ENCODE assay signal across 11 mouse cellular contexts in the genomic region with DNA sequence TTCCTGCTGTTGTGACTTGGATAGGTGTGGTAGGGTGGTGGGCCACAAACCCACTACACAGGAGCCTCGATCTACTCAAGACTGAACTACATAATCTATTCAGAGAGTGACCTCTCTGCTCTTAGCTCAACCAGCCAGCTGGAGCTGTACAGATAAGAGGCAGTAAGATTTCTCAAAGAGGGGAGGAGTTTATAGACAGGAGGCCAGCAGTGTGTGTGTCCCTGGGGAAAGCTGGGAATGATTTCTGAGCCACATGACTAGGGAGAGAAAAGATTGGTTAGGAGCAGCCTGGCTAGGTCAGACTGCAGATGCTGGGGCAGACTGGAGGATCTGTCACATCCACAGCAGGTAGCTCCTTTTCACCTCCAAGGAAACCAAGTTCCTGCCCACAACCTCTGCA.
A peak's percentile ranks its signal among the peaks of the same experiment; 100 is the strongest.
DNase-seq lines count a peak whose midpoint lies in the region; ATAC-seq lines count a peak whose summit lies in the region.
"Had no signal": no experiment of that assay in that cellular context is flagged by ENCODE, and none has a peak within 500 bp of the region (broad histone marks: within the 10 kb centered on the region; RNA-seq: fewer than 3 reads in every experiment).

No protein-coding gene starts in this region.

- H3K4me2 ChIP-seq in heart, embryonic 13.5 days: no peak overlapping the region
- H3K4me2 ChIP-seq in liver, embryonic 13.5 days: no peak overlapping the region
- no peak overlapping the region for H3K4me2 ChIP-seq in forebrain, embryonic 14.5 days (ENCODE audit: low read length)
- H3K4me2 ChIP-seq: neural tube, embryonic 12.5 days had no signal

- peaks cover 71% of the 10 kb centered on the region for H3K4me1 ChIP-seq in heart, embryonic 13.5 days
- peaks cover 15% of the 10 kb centered on the region for H3K4me1 ChIP-seq in liver, embryonic 13.5 days (replicated peaks)
- H3K4me1 ChIP-seq in forebrain, embryonic 14.5 days (ENCODE audit: control insufficient read depth, insufficient read depth, low read length): peaks cover 24% of the 10 kb centered on the region

- peak; percentile 95 for DNase-seq in heart, adult 11 months
- no peak for DNase-seq in heart, postnatal 25 days (ENCODE audit: low spot score)
- peak; percentile 23 for DNase-seq in MN1 (ENCODE audit: low spot score)
- DNase-seq in liver, embryonic 13.5 days: no peak
- DNase-seq in B cell, adult 2 months: no peak
- no peak for DNase-seq in forebrain, embryonic 14.5 days (ENCODE audit: low spot score)
- no peak for DNase-seq in left cerebral cortex, postnatal 10 days (ENCODE audit: extremely low spot score in 1 of 2, low spot score in 2 of 2)
- DNase-seq: gastrocnemius, postnatal 14 days; lung, postnatal 4 days had no signal

- no peak overlapping the region for H3K9ac ChIP-seq in heart, embryonic 13.5 days
- H3K9ac ChIP-seq in liver, embryonic 13.5 days: no peak overlapping the region
- H3K9ac ChIP-seq in forebrain, embryonic 14.5 days (ENCODE audit: low read length): no peak overlapping the region
- H3K9ac ChIP-seq: neural tube, embryonic 12.5 days had no signal

- H3K27me3 ChIP-seq in heart, embryonic 13.5 days (replicated peaks): no peaks in the 10 kb centered on the region
- H3K27me3 ChIP-seq in liver, embryonic 13.5 days: no peaks in the 10 kb centered on the region
- H3K27me3 ChIP-seq in forebrain, embryonic 14.5 days (replicated peaks; ENCODE audit: control insufficient read depth, insufficient read depth, low read length): no peaks in the 10 kb centered on the region
- H3K27me3 ChIP-seq: neural tube, embryonic 12.5 days had no signal

- H3K36me3 ChIP-seq in heart, embryonic 13.5 days: no peaks in the 10 kb centered on the region
- no peaks in the 10 kb centered on the region for H3K36me3 ChIP-seq in liver, embryonic 13.5 days
- H3K36me3 ChIP-seq in forebrain, embryonic 14.5 days (ENCODE audit: control insufficient read depth, insufficient read depth, low read length): no peaks in the 10 kb centered on the region
- H3K36me3 ChIP-seq: neural tube, embryonic 12.5 days had no signal

- 3% methylated on average over 1 of the region's 1 CpGs for WGBS in heart, embryonic 13.5 days
- WGBS in liver, embryonic 13.5 days (ENCODE audit: insufficient replicate concordance): 7% methylated on average over 1 of the region's 1 CpGs
- 76% methylated on average over 1 of the region's 1 CpGs for WGBS in forebrain, embryonic 14.5 days

- H3K27ac ChIP-seq in heart, embryonic 13.5 days (replicated peaks): peak overlapping the region; percentile 93
- no peak overlapping the region for H3K27ac ChIP-seq in liver, embryonic 13.5 days
- H3K27ac ChIP-seq in forebrain, embryonic 14.5 days (ENCODE audit: low read depth, low read length): no peak overlapping the region
- H3K27ac ChIP-seq: neural tube, embryonic 12.5 days had no signal

- ATAC-seq in heart, embryonic 13.5 days (ENCODE audit: extremely low read depth, insufficient number of reproducible peaks, low FRiP score, low TSS enrichment): no peak
- ATAC-seq in liver, embryonic 13.5 days (ENCODE audit: low read depth): 0 out of 2 replicates have a peak, but pooled peaks have one; percentile 23
- no peak for ATAC-seq in forebrain, embryonic 14.5 days

- no peaks in the 10 kb centered on the region for H3K9me3 ChIP-seq in heart, embryonic 13.5 days
- H3K9me3 ChIP-seq in liver, embryonic 13.5 days (replicated peaks): no peaks in the 10 kb centered on the region
- H3K9me3 ChIP-seq in forebrain, embryonic 14.5 days (replicated peaks; ENCODE audit: control insufficient read depth, low read length): no peaks in the 10 kb centered on the region
- H3K9me3 ChIP-seq: neural tube, embryonic 12.5 days had no signal

- intact Hi-C loops in heart, postnatal 25 days (cut with DNase I): loop anchor here (2.0 kb wide), 1 partner anchor 37 kb away; no protein-coding TSS in a partner anchor
- intact Hi-C loops in left cerebral cortex, postnatal 10 days (cut with DNase I): loop anchor here (10.0 kb wide), 1 partner anchor 133 kb away; no protein-coding TSS in a partner anchor

- H3K4me3 ChIP-seq in heart, embryonic 13.5 days: no peak overlapping the region
- no peak overlapping the region for H3K4me3 ChIP-seq in liver, embryonic 13.5 days (replicated peaks)
- no peak overlapping the region for H3K4me3 ChIP-seq in forebrain, embryonic 14.5 days (ENCODE audit: low read depth, low read length)
- H3K4me3 ChIP-seq: neural tube, embryonic 12.5 days had no signal

Comparison
In these comparisons a context has a peak if more than half of its experiments do, and no peak if none do; other contexts are left out.
1. DNase-seq: peak in heart, adult 11 months (single experiment) and MN1 (single experiment); none in heart, postnatal 25 days (single experiment), liver, embryonic 13.5 days (single experiment), B cell, adult 2 months (0 of 2), forebrain, embryonic 14.5 days (single experiment) and left cerebral cortex, postnatal 10 days (0 of 2).